Mouse (Mus musculus): ENCODE data around the gene Zfp148. TPM values are rescaled to one million over a fixed set of nuclear protein-coding genes. Genes with fewer than 3 reads are reported as not detected.

Gene Zfp148
- total RNA-seq, 2 experiments from 2014 or later = 28.0 to 31.9 TPM

DNA sequence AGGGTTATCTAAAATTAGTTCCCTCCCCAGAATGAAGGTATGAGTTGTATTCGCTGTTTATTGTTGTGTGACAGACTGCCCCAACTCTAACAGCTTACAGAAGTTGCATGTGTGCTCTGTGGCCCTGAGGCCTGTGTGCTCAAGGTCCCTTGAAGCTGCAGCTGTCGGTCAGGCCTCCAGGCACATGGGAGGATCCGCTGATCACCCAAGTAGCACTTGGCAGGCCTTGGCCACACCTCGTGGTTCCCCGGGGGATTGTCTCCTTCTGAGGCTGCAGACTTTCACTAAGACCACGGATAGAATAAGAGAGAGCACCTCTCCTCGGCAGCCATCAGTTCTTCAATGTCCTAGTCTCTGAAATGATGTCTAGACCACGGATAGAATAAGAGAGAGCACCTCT lies 155.8 kb downstream of the Zfp148 start:
- DNase-seq = no peak

DNA sequence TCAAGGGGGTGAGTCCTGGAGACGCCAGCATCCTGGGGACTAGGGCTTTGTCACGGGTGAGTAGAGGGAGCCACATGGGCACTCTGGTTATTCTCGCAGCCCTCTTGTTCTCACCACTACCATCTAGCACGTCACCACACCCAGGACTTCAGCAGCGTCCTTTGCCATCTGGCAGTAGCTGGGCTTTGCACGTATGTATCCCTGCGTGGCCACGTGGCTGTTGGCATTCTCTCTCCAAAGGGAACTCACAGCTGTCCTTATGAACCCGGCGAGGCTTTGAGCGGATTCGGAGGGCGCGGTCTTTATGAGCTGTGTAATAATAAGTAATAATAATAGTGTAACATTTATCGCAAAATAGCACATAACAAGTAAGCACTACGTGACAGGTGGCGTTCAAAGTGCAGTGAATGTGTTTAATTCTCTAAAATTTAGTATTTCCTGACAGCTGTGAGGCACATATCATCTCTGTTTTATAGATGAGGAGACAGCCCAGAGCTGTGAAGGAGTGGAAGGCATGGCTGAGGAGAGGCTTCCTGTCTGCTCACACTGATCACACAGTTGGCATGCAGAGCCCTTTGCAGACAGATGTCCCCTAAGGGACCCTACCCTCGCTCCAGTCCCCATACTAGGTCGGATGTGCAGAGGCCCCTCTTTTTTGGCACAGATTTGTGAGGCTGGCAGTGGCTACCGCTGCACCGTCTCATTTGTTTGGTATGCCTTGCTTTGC lies 157.0 kb downstream of the Zfp148 start:
- no peak for DNase-seq

DNA sequence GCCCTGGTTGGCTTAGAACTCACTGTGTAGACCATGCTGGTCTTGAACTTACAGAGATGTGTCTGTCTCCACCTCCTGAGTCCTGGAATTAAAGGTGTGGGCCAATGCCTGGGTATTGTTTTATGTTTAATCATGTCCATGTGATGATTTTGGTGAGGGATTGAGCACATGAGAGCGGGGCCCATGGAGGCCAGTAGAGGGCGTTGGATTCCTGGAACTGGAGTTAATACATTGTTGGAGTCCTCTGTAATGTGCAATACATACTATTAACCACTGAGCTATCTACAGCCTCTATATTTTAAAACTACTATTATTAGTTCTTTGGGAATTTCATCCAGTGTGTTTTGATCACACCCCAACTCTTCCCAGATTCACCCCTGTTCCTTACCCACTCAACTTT lies 163.7 kb downstream of the Zfp148 start:
- DNase-seq = no peak

DNA sequence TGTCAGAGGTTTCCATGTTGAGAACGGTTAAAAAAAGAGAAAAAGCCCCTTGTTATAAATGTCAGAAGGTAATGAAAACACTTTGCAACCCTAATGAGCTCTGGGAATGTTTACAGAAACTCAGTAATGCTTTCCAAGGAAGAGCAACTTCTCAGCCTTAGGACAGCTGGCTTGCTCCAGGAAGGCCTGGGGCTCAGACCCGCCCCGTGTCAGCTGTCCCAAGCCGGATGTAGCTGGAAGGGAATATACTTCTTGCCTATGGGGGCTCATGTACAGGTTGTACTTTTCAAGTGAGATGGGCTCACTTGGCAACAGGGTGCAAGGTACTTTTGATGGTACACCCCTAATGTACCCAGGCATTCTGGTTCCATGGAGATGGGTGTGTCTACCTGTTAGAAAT lies 164.9 kb downstream of the Zfp148 start:
- no peak for DNase-seq

DNA sequence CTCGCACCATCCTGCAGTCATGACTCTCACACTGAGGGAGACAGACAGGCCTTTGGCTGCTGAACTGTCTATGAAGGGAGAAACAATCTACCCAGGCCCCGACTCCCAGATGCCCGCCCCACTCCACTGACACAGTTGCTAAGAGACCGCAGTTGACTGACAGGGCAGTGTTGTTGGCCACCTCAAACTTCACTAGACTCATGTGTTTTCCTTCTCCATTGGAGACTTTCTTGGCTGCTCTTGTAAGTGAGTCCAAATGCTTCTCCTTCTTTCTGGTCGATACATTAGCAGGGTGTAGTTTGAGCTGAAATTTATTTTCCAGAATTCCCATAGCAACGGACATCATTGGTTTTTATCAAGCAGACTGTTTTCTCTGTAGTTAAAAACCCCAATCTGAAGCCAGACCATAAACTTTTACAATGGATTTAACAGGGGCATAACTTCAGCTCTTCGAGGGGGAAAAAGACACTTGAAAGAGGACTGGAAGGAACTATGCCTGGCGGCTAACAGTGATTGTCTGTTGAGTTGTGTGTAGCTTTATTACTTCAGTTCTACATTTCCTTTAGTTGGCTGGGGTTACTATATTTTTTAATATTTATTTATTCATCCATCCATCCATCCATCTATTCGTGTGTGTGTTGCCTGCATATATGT lies 173.2 kb downstream of the Zfp148 start:
- no peak for DNase-seq

Other genes with a start within 250 kb of the Zfp148 start
- gene Osbpl11, start 195.8 kb upstream of the Zfp148 start, total RNA-seq (2021) = 10 to 100 TPM; 14.8 to 14.9 TPM
- gene Snx4, start 129.4 kb upstream of the Zfp148 start, total RNA-seq (2021) = 10 to 100 TPM; 31.4 to 37.7 TPM
- gene Slc12a8, start 136.5 kb downstream of the Zfp148 start, total RNA-seq (2021) = under 1 TPM; 0.27 to 0.35 TPM

Measured in gastrocnemius, postnatal 10 days (tissue).